ENCODE assay signal across 9 mouse cellular contexts in the genomic region with DNA sequence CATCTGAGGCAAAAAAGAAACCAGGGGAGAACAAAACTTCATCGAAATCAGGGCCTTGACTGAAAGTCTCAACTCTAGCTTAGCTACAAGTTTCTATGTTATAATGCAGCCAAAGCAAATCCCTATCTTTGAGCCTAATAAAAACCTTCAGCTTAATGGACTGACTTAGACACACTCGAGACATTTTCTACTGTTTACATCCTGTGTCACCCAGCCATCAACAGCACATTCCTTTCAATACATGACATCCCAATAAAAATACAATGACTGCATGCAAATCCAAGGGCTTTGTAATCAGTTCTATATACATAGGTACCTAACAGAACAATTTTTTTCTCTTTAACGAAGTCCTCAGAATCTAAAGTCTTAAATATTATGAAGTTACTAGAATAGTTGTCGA. TPM values are rescaled to one million over a fixed set of nuclear protein-coding genes. Genes with fewer than 3 reads are reported as not detected.
DNase-seq lines count a peak whose midpoint lies in the region; ATAC-seq and TF ChIP-seq lines count a peak whose summit lies in the region.
"Had no signal": no experiment of that assay in that cellular context is flagged by ENCODE, and none has a peak within 500 bp of the region (broad histone marks: within the 10 kb centered on the region; RNA-seq: fewer than 3 reads in every experiment).

No protein-coding gene starts in this region.

- H3K4me1 ChIP-seq in forebrain, embryonic 10.5 days, result peaks cover 51% of the 10 kb centered on the region
- peaks cover 10% of the 10 kb centered on the region for H3K4me1 ChIP-seq in limb, embryonic 11.5 days (ENCODE audit: control insufficient read depth, insufficient read depth, low read length)
- peaks cover 54% of the 10 kb centered on the region for H3K4me1 ChIP-seq in neural tube, embryonic 13.5 days (replicated peaks)

- H3K9ac ChIP-seq in limb, embryonic 11.5 days (ENCODE audit: low read length), result no peak overlapping the region
- H3K9ac ChIP-seq in neural tube, embryonic 13.5 days, result peak overlapping the region; percentile 61

- ATAC-seq in limb, embryonic 11.5 days (ENCODE audit: insufficient number of reproducible peaks, low FRiP score, low TSS enrichment, low read depth), result no peak
- ATAC-seq in neural tube, embryonic 13.5 days (ENCODE audit: low read depth), result no peak
- no peak for ATAC-seq in cerebellum, adult (ENCODE audit: insufficient number of reproducible peaks, low FRiP score, low TSS enrichment)

- no peak for DNase-seq in left cerebral cortex, adult 2 months (ENCODE audit: extremely low spot score in 1 of 2, low spot score in 2 of 2)
- DNase-seq in left cerebral cortex, adult 8-10 months (ENCODE audit: low spot score in 2 of 2), result no peak
- DNase-seq in forebrain, embryonic 10.5 days (ENCODE audit: extremely low spot score, low spot score), result no peak
- DNase-seq in limb, embryonic 11.5 days (ENCODE audit: low spot score), result no peak
- no peak for DNase-seq in embryo, embryonic 10.5 days (ENCODE audit: low spot score)
- no peak for DNase-seq in layer of hippocampus, adult 18-20 months (ENCODE audit: low spot score in 2 of 2)
- DNase-seq: kidney, postnatal 4 days had no signal

- no peaks in the 10 kb centered on the region for H3K9me3 ChIP-seq in forebrain, embryonic 10.5 days
- H3K9me3 ChIP-seq in limb, embryonic 11.5 days (ENCODE audit: control insufficient read depth, low read length), result no peaks in the 10 kb centered on the region
- no peaks in the 10 kb centered on the region for H3K9me3 ChIP-seq in neural tube, embryonic 13.5 days

- H3K27me3 ChIP-seq in forebrain, embryonic 10.5 days (ENCODE audit: poor library complexity, severe bottlenecking), result no peaks in the 10 kb centered on the region
- no peaks in the 10 kb centered on the region for H3K27me3 ChIP-seq in limb, embryonic 11.5 days (ENCODE audit: control insufficient read depth, insufficient read depth, low read length)
- H3K27me3 ChIP-seq in neural tube, embryonic 13.5 days, result no peaks in the 10 kb centered on the region

- no peak for TF ChIP-seq CTCF in left cerebral cortex, adult 2 months (IDR thresholded peaks at IDR 0.05)

- peak overlapping the region; percentile 39 for H3K4me2 ChIP-seq in limb, embryonic 11.5 days (ENCODE audit: low read depth, severe bottlenecking)
- peak overlapping the region; percentile 96 for H3K4me2 ChIP-seq in neural tube, embryonic 13.5 days

- WGBS in forebrain, embryonic 10.5 days, result 66% methylated on average over 4 of the region's 4 CpGs
- 55% methylated on average over 4 of the region's 4 CpGs for WGBS in limb, embryonic 11.5 days
- 49% methylated on average over 4 of the region's 4 CpGs for WGBS in neural tube, embryonic 13.5 days

- H3K36me3 ChIP-seq in forebrain, embryonic 10.5 days (replicated peaks), result peaks cover 44% of the 10 kb centered on the region
- peaks cover 2% of the 10 kb centered on the region; the same call in 1 of the 2 replicates for H3K36me3 ChIP-seq in limb, embryonic 11.5 days (ENCODE audit: control insufficient read depth, insufficient read depth, low read length)
- no peaks in the 10 kb centered on the region for H3K36me3 ChIP-seq in neural tube, embryonic 13.5 days

- H3K27ac ChIP-seq in left cerebral cortex, adult 2 months, result peak overlapping the region; percentile 24; the same call in 1 of the 2 replicates
- H3K27ac ChIP-seq in forebrain, embryonic 10.5 days, result no peak overlapping the region
- H3K27ac ChIP-seq in limb, embryonic 11.5 days (replicated peaks; ENCODE audit: low read depth, low read length), result no peak overlapping the region
- no peak overlapping the region for H3K27ac ChIP-seq in neural tube, embryonic 13.5 days (replicated peaks)

- intact Hi-C loops in left cerebral cortex, adult 2 months (cut with DNase I), result loop anchor here (10.0 kb wide), 1 partner anchor 230 kb away; the partner anchor contains the start of gene Msh2

- H3K4me3 ChIP-seq in left cerebral cortex, adult 2 months, result peak overlapping the region; percentile 88
- H3K4me3 ChIP-seq in forebrain, embryonic 10.5 days, result peak overlapping the region; percentile 88
- H3K4me3 ChIP-seq in limb, embryonic 11.5 days (ENCODE audit: low read depth, low read length), result peak overlapping the region; percentile 17
- peak overlapping the region; percentile 93 for H3K4me3 ChIP-seq in neural tube, embryonic 13.5 days

RNA-seq across cellular contexts. Expression of gene Calm2, which starts 2.0 kb away (rescaled TPM):
- total RNA-seq in left cerebral cortex, adult 2 months (2021), result 1,000 to 10,000 TPM; 2,083 to 2,187 TPM
- total RNA-seq in left cerebral cortex, adult 8-10 months (2022), result 1,000 to 10,000 TPM; 2,138 to 2,258 (median 2,232) TPM
- 1,161 and 1,233 TPM in 2 replicates for polyA plus RNA-seq in forebrain, embryonic 10.5 days (2016; fragmentation: Nextera tagmentation; extraction: Ambion mirVana)
- polyA plus RNA-seq in limb, embryonic 11.5 days (2014; fragmentation: Nextera tagmentation; extraction: Ambion mirVana), result 1,041 and 1,089 TPM in 2 replicates
- polyA plus RNA-seq in neural tube, embryonic 13.5 days (2015; fragmentation: Nextera tagmentation; extraction: Ambion mirVana), result 2,810 and 2,954 TPM in 2 replicates
- total RNA-seq in layer of hippocampus, adult 18-20 months (2021), result 1,000 to 10,000 TPM; 2,186 to 2,300 TPM

RNA-seq across cellular contexts. Expression of gene Stpg4, which starts 17.2 kb away (rescaled TPM):
- not detected for total RNA-seq in left cerebral cortex, adult 2 months (2021)
- not detected for total RNA-seq in left cerebral cortex, adult 8-10 months (2022)
- not detected in 2 replicates for polyA plus RNA-seq in forebrain, embryonic 10.5 days (2016; fragmentation: Nextera tagmentation; extraction: Ambion mirVana)
- polyA plus RNA-seq in limb, embryonic 11.5 days (2014; fragmentation: Nextera tagmentation; extraction: Ambion mirVana), result 0.23 TPM in 1 of 2 replicates, not detected in the other
- 0.78 TPM in 1 of 2 replicates, not detected in the other for polyA plus RNA-seq in neural tube, embryonic 13.5 days (2015; fragmentation: Nextera tagmentation; extraction: Ambion mirVana)
- not detected for total RNA-seq in layer of hippocampus, adult 18-20 months (2021)

Comparison
In these comparisons a context has a peak if more than half of its experiments do, and no peak if none do; other contexts are left out.
1. H3K4me3 ChIP-seq: peak in every context shown above with its lines; median percentile 93 in neural tube, embryonic 13.5 days; 88 in left cerebral cortex, adult 2 months; 88 in forebrain, embryonic 10.5 days; 17 in limb, embryonic 11.5 days.